Mouse (Mus musculus) embryonic facial prominence, embryonic 15.5 days (tissue): ENCODE measurements at regions not wholly inside any gene's neighbourhood (a gene's known extent, or its start where the extent isn't known, plus 50 kb on each side); places are given as distances from the start of the nearest gene placed in this dataset.

ENCODE experiments used
- ATAC-seq: fragments of 200-750 bp; cut with Nextera tagmentation; 2 replicates; pipeline ENCODE4 v1.8.0; 2017; ENCODE audit warnings: low read depth, moderate TSS enrichment; ENCODE audit not compliant: insufficient number of reproducible peaks, low FRiP score, low TSS enrichment
- H3K27ac ChIP-seq: fragments of 300-500 bp; sonication (generic); replicated peaks from 2 replicates; pipeline ENCODE4 v1.5.1; 2015; ENCODE audit warnings: mild to moderate bottlenecking, inconsistent platforms
- H3K27me3 ChIP-seq: fragments of 300-500 bp; sonication (generic); 2 replicates; pipeline ENCODE4 v1.6.1; 2015; ENCODE audit warnings: inconsistent platforms
- H3K36me3 ChIP-seq: fragments of 300-500 bp; sonication (generic); 2 replicates; pipeline ENCODE4 v1.6.1; 2015; ENCODE audit warnings: mild to moderate bottlenecking, inconsistent platforms
- H3K4me1 ChIP-seq: fragments of 300-500 bp; sonication (generic); 2 replicates; pipeline ENCODE4 v1.6.1; 2015; ENCODE audit warnings: inconsistent platforms
- H3K4me2 ChIP-seq: fragments of 300-500 bp; sonication (generic); replicated peaks from 2 replicates; pipeline ENCODE4 v1.6.1; 2015; ENCODE audit warnings: mild to moderate bottlenecking, inconsistent platforms
- H3K4me3 ChIP-seq: fragments of 300-500 bp; sonication (generic); replicated peaks from 2 replicates; pipeline ENCODE4 v1.5.1; 2015; ENCODE audit warnings: mild to moderate bottlenecking, inconsistent platforms
- H3K9ac ChIP-seq: fragments of 300-500 bp; sonication (generic); 2 replicates; pipeline ENCODE4 v1.6.1; 2015; ENCODE audit warnings: inconsistent platforms
- H3K9me3 ChIP-seq: fragments of 300-500 bp; sonication (generic); replicated peaks from 2 replicates; pipeline ENCODE4 v1.6.1; 2016; ENCODE audit warnings: inconsistent platforms
- WGBS: fragments of 180-500 bp; shearing (Covaris S2); methylation state at CpG from one replicate; pipeline ENCODE4 v1.1.7; 2015; 5-methylcytosine and 5-hydroxymethylcytosine counted together

DNA sequence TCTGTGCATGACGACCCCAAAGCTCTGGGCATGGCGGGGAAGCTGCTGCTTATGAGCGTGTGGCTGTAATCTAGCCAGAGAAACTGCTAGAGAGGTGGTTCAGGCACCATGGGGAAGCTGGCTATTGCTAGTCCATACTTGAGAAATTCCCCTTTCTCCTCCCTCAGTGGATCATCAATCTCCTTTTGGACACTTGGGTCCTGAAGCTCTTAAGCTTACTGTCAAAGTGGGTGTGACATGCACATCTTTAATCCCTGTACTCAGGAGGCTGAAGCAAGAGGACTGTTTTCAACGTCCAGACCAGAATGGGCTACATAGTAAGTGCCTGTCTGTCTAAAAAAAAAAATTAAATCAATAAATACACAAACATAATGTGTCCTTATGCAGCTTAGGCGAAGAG, 125.0 kb downstream of the Irx5 start:
- ATAC-seq: no peak
- no peaks in the 10 kb centered on the region; the same call in 1 of the 2 replicates for H3K27me3 ChIP-seq
- no peaks in the 10 kb centered on the region for H3K36me3 ChIP-seq
- no peak overlapping the region for H3K9ac ChIP-seq
- H3K27ac ChIP-seq: no peak overlapping the region
- H3K4me3 ChIP-seq: no peak overlapping the region
- H3K4me1 ChIP-seq: no peaks in the 10 kb centered on the region
- H3K9me3 ChIP-seq: no peaks in the 10 kb centered on the region
- no peak overlapping the region for H3K4me2 ChIP-seq
- WGBS: 73% methylated on average over 5 of the region's 5 CpGs

DNA sequence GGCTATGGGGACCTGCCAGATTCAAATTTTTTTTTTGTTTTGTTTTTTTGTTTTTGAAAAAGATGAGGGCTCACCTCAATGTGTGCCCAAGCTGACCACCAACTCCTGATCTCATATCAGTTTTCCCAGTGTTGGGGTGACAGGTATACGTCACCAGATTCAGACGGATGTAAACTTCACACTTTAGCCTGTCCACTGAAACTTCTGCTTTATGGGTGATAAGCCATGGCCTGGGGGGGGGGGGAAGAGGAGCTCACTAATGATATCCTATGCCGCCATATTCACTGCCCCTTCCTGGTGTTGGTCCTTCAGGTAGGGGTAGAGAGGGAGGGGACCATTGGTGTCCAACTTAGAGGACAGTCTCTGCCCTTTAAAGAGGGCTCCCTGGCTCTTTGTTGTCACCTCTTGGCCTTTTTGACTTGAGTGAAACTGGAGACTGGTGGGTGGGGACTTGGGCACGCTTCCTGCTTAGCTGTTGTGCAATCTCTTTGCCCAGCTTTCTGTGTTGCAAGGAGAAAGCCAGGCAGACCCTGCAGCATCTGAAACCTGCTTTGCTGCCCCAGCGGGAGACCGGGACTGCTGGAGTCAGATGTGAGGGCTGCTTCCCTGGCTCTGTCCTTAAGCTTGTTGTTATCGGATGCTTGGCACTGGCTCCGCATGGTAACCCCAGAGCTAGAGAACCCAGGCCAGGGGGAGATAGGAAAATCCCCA, 125.8 kb downstream of the Irx5 start:
- Histone ChIP-seq H3K27me3 (no peaks in the 10 kb centered on the region; the same call in 1 of the 2 replicates), H3K9me3 (no peaks in the 10 kb centered on the region), H3K4me1 (no peaks in the 10 kb centered on the region), H3K9ac (no peak overlapping the region), H3K27ac (no peak overlapping the region), H3K36me3 (no peaks in the 10 kb centered on the region), H3K4me3 (no peak overlapping the region), H3K4me2 (no peak overlapping the region)
- 46% methylated on average over 8 of the region's 8 CpGs for WGBS
- ATAC-seq: no peak

DNA sequence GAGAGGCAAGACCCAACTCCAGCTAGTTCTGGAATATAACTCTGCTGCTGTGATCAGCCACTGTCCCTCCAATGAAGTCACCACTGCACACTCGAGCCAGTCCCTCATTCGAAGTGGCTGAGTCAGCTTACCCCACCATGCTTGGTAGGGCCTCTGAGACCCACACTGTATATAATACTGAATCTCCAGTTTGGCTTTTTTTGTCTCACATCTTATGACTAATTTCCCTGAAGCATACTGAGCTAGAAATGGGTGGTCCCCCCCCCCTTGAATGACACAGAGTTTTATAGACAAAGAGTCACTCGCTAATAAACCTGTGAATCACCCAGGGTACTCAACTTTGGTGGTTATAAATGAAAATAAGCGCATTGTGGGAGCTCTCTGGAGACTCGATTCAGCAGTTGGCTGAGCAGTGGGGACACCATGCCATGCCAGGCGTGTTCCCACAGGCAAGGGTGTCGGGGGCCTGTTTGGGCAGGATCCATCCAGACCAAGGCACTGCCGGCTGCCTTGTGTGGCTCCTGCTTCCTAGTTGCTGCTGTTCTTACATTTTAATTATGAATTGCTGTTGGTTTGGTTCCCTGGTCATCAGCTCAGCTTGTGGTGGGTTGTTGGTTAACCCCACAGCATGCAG, 131.2 kb downstream of the Irx5 start:
- no peak overlapping the region for H3K9ac ChIP-seq
- 67% methylated on average over 8 of the region's 8 CpGs for WGBS
- no peaks in the 10 kb centered on the region for H3K27me3 ChIP-seq
- H3K27ac ChIP-seq: no peak overlapping the region
- no peaks in the 10 kb centered on the region for H3K9me3 ChIP-seq
- no peak overlapping the region for H3K4me3 ChIP-seq
- H3K4me1 ChIP-seq: peaks cover 5% of the 10 kb centered on the region; the same call in 1 of the 2 replicates
- no peak overlapping the region for H3K4me2 ChIP-seq
- no peak; the same call in 1 of the 2 replicates for ATAC-seq
- no peaks in the 10 kb centered on the region for H3K36me3 ChIP-seq

DNA sequence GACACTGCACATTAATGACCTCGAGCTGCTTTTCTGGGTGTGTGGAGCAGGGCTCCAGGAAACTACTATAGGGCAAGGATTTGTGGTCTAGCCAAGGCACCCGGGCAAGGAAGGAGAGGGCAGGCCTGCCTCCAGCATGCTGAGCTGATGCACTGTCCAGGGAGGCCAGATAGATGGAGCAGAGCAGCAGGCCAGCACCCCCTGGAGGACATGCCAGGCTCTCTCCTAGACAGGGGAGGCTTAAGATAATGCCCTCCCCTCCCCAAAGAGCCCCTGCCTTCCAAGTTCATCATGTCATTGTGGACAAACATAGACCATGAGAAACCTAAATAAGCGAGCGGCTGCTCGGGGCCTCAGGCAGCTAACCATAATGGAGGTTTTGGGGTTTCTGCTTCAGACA, 134.1 kb downstream of the Irx5 start:
- Histone ChIP-seq H3K36me3 (no peaks in the 10 kb centered on the region), H3K4me3 (no peak overlapping the region), H3K4me1 (peaks cover 9% of the 10 kb centered on the region; the same call in 1 of the 2 replicates), H3K9ac (no peak overlapping the region), H3K27me3 (no peaks in the 10 kb centered on the region), H3K9me3 (no peaks in the 10 kb centered on the region), H3K27ac (no peak overlapping the region), H3K4me2 (no peak overlapping the region)
- 66% methylated on average over 5 of the region's 5 CpGs for WGBS
- ATAC-seq: peak; percentile 80; the same call in 1 of the 2 replicates

DNA sequence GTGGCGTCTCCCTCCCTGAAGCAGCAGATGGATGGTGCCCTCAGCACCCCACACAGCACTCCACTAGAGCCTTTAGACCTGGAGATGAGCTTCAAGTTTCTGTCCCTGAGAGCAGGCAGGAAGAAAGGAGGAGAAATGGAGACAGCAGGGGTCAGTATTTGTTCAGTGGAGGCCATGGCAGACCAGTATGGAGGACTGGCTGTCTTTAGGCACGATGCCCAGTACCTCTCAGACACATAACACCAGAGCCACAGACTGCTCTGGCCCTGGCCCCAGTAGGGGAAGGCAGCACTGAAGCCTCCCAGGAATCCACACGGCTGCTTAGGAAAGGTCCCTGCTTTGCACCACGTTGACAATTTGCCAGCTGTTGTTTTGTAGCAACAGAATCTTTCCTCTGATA, 136.0 kb downstream of the Irx5 start:
- H3K27ac ChIP-seq: no peak overlapping the region
- no peak overlapping the region for H3K9ac ChIP-seq
- no peak overlapping the region for H3K4me3 ChIP-seq
- H3K27me3 ChIP-seq: no peaks in the 10 kb centered on the region
- H3K4me2 ChIP-seq: no peak overlapping the region
- H3K9me3 ChIP-seq: no peaks in the 10 kb centered on the region
- 54% methylated on average over 4 of the region's 4 CpGs for WGBS
- peak; percentile 63; the same call in 1 of the 2 replicates for ATAC-seq
- H3K4me1 ChIP-seq: peaks cover 9% of the 10 kb centered on the region; the same call in 1 of the 2 replicates
- no peaks in the 10 kb centered on the region for H3K36me3 ChIP-seq

DNA sequence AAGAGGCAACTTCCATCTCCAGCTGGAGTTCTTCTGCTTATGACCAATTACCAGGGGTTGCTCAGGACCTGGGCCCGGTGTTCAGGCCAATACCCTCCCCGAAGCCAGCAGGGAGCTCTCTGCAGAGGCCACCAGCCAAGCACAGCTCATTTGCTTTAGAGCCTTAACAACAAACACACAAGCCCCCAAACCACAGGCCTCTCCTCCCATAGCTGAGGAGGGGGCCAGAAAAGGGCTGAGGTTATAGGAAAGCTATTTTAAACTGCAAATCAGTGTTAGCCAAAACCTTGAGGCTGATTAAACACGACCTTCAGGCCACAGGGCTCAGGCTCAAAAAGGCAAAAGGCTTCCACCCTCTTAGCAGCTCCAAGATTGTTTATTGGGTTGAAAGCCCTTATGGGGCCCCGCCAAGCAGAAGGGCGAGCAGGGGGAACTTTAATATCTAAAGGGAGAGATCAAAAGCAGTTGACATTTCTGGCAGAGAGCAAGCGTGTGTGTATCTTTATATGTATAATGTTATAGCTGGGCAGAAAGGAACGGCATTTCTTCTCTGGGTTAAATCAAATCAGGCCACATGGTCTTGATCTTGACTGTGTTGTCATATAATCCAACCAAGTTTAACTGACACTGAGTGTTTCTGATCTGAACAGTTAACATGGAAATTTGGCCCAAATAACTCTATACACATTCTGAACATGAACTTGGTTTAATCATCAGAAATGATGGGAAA, 148.3 kb downstream of the Irx5 start:
- Histone ChIP-seq H3K4me1 (peaks cover 22% of the 10 kb centered on the region), H3K4me2 (no peak overlapping the region), H3K9me3 (no peaks in the 10 kb centered on the region), H3K27ac (peak overlapping the region; percentile 68), H3K9ac (no peak overlapping the region), H3K4me3 (no peak overlapping the region), H3K36me3 (no peaks in the 10 kb centered on the region), H3K27me3 (no peaks in the 10 kb centered on the region)
- WGBS: 25% methylated on average over 7 of the region's 7 CpGs
- peak; percentile 81 for ATAC-seq

DNA sequence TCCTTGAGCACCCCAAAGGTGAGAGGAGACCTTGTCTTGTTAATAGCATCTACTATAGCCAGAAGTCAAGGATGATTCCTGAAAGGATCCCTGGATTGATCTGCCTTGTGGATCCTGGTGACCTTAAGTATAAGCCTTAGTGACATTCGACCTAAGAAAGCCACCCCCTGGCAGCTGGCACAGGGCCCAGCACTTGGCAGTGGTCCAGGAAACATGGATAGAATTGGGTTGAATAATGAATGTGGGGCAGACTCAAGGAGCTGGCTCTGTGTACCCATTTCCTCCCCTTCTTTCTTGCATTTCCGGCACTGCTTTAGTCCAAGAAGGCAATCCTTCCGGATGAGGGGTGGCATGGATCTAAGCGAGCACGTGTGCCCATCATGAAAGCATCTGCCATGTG, 149.0 kb downstream of the Irx5 start:
- ATAC-seq: no peak
- peak overlapping the region; percentile 68 for H3K27ac ChIP-seq
- no peaks in the 10 kb centered on the region for H3K36me3 ChIP-seq
- H3K4me2 ChIP-seq: no peak overlapping the region
- 38% methylated on average over 5 of the region's 5 CpGs for WGBS
- H3K4me1 ChIP-seq: peaks cover 22% of the 10 kb centered on the region
- H3K27me3 ChIP-seq: no peaks in the 10 kb centered on the region
- no peak overlapping the region for H3K4me3 ChIP-seq
- no peak overlapping the region for H3K9ac ChIP-seq
- H3K9me3 ChIP-seq: no peaks in the 10 kb centered on the region

DNA sequence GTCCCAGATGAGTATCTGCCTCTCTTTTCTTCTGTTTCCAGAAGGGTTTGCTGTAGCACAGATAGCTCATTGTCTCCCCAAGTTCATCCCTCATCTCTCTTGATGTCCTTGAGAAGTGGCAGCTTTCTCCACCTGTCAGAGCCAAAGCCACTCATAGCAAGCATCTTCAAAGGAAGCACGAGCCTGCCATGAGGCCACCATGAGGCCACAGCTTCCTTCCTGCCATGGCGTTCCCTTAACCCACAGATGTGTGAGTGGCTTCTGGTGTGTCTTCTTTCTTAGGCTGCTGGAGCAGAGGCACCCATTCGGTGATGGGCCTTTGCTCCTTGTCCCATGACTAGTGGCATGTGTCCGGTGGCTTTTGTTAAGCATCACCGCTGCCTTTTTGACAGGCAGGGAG, 149.5 kb downstream of the Irx5 start:
- no peaks in the 10 kb centered on the region for H3K9me3 ChIP-seq
- no peak overlapping the region for H3K9ac ChIP-seq
- 0 out of 2 replicates have a peak overlapping the region, but pooled peaks have one; percentile 68 for H3K27ac ChIP-seq
- no peak overlapping the region for H3K4me2 ChIP-seq
- H3K27me3 ChIP-seq: no peaks in the 10 kb centered on the region
- H3K4me3 ChIP-seq: no peak overlapping the region
- peaks cover 22% of the 10 kb centered on the region for H3K4me1 ChIP-seq
- WGBS: 79% methylated on average over 5 of the region's 5 CpGs
- ATAC-seq: no peak
- no peaks in the 10 kb centered on the region for H3K36me3 ChIP-seq

DNA sequence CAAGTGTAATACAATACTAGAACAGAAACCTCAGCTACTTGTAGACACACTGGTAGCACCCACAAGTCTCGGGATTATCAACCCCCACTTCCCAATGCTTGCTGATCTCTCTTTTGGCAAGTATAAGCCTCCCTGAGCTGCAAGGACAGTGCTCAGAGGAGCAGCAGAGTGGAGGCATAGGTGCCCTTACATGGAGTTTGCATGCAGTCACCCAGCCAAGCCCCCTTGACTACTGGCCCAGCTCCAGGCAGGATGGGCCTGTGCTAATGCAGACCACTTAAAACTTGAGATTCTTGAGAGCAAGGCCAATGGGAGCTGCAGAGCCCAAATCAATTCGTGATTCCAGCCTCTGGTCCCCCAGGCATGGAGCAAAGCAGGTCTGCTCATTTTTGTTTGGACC, 158.0 kb downstream of the Irx5 start:
- no peaks in the 10 kb centered on the region for H3K36me3 ChIP-seq
- 54% methylated on average over 2 of the region's 2 CpGs for WGBS
- ATAC-seq: no peak
- H3K4me2 ChIP-seq: no peak overlapping the region
- no peaks in the 10 kb centered on the region for H3K9me3 ChIP-seq
- no peaks in the 10 kb centered on the region for H3K27me3 ChIP-seq
- no peak overlapping the region for H3K4me3 ChIP-seq
- H3K9ac ChIP-seq: no peak overlapping the region
- H3K27ac ChIP-seq: no peak overlapping the region
- no peaks in the 10 kb centered on the region for H3K4me1 ChIP-seq

DNA sequence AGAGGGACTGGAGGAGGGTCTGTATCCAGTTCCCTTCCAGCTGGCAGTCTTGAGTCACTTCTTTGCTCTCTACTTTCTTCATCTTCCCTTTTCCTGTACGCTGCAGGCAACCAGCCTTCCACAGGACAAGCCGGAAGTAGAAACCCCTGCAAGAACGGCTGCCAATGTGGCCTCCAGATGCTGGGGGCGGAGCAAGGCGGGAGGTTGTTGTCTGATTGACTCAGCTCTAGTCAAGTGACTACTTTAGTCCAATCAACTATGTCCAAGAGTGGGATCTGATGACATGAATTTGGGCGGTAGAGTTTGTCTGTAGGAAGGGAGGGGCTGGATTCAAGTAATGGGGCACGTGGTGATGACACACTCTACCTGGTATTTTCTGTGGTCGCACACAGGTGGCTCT, 156.1 kb upstream of the Irx6 start:
- Histone ChIP-seq H3K4me2 (no peak overlapping the region), H3K27me3 (no peaks in the 10 kb centered on the region), H3K9me3 (no peaks in the 10 kb centered on the region), H3K36me3 (no peaks in the 10 kb centered on the region), H3K9ac (no peak overlapping the region), H3K27ac (peak overlapping the region; percentile 36; the same call in 1 of the 2 replicates), H3K4me3 (no peak overlapping the region), H3K4me1 (no peaks in the 10 kb centered on the region)
- peak; percentile 63; the same call in 1 of the 2 replicates for ATAC-seq
- 53% methylated on average over 8 of the region's 8 CpGs for WGBS

DNA sequence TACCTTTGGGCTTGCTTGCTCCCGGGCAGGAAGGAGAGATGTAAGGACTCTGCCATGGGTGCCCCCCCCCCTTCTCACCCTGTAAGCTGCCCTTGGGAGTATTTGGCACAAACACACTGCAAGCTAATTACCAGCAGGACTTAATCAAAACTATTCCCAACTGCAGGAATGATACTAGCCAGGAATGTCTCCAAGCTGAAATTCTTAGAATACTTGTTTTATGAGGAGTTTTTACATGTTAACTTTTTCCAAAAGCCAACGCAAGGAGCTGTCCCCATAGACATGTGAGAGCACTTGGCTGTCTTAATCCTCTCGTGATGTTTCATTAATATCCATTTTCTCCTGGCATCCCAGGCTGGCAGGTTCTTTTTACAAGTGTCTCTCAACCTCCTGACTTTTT, 155.6 kb upstream of the Irx6 start:
- no peak overlapping the region for H3K4me3 ChIP-seq
- peak overlapping the region; percentile 36; the same call in 1 of the 2 replicates for H3K27ac ChIP-seq
- H3K27me3 ChIP-seq: no peaks in the 10 kb centered on the region
- 29% methylated on average over 3 of the region's 3 CpGs for WGBS
- H3K4me1 ChIP-seq: no peaks in the 10 kb centered on the region
- H3K36me3 ChIP-seq: no peaks in the 10 kb centered on the region
- H3K4me2 ChIP-seq: no peak overlapping the region
- H3K9ac ChIP-seq: no peak overlapping the region
- ATAC-seq: no peak
- H3K9me3 ChIP-seq: no peaks in the 10 kb centered on the region
